Mouse (Mus musculus): ENCODE data around the gene Zfp677.
"Not testable (repeated sequence)": the region's sequence is repeated elsewhere in the genome, so short reads cannot be mapped to it uniquely, and the experiment has no call there.

Gene Zfp677

DNA sequence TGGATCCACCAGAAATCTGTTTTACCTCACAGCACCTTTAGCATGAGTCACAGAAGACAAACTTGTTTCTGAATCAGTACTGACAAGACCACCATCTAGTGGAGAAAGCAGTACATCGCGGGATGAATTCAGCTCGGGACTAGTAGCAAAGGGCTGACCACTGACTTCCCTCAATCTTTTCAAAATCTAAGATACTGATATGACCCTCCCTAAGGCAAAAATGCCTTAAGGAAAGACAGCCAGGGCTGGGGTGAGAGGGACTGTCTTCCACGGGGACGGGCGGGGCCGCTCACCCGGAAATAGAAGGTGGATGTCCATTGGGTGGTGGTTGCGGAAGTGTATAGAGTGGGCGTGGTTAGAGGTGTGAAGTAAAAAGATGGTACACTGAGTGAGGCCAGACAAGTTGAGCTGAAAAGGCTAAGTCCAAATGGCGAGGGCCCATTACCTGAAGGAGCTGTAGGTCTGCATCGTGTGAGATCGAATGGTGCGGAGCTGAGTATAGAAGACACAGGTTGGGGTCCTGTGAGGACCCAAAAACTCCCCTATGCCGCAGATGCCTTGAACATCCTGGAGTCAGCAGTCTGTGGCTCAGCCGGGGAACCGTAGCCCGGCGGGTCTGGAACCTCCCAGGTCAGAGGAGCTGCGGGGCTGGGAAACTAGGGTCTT, at the start of gene Zfp677:
Gene Zfp677 (plus strand): TSS at position 358 of the 666 bp plus-strand sequence.
- peak; percentile 70 for DNase-seq (ENCODE audit: low spot score)

DNA sequence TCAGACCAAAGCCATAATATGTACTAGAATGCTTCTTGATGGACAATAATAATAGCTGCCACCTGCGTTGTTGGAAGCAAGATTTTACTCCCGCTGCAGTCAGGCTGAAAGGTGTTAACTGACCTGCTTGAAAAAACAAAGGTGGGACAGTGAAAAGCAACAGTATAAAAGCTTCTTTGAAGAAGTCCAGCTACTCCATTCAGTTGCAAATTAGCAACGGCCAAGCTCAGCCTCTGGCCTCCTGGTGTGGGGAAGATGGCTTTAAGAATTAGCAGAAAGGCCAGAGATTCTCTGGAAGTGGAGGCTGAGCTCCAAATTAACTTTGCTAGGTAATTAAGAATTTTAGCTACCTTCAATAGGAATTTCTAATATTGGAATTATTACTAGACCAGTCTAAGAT, 15.5 kb upstream of the Zfp677 start:
- DNase-seq (ENCODE audit: low spot score): not testable (repeated sequence)

DNA sequence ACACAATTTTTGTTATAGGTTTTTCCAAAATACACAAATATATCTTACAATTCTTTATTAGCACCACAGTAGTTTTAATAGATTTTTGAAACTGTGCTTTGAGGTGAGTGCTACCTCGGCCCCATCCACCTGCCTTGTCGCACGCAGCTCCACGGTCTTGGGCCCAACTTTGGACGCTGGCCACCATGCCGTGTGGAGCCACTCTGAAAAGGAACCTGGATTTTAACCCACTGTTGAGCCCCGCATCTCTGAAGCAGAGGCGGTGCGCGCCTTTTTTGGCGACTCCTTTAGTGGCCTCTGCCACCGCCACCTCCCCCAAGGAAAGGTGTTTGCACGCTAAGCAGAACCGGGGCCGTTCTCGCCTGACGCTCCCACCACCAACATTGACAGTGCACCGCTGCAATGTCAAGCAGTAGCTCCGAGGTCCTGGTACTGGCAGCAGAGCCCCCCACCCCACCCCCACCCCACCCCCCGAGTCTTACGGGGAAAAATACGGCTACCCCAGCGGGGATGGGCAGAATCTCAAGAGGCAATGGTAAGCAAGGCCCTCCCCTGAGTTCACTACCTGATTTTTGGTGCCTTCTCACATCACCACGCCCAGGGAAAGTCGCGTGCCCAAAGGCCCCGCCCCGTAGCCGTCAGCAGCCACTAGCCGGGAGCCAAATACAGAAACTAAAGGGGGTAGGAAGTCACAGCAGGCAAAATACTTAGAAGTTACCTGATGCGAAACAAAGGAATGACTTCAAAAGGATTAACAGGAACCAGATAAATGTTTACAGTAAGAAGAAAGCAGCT, 13.4 kb upstream of the Zfp677 start:
- DNase-seq (ENCODE audit: low spot score): no peak

DNA sequence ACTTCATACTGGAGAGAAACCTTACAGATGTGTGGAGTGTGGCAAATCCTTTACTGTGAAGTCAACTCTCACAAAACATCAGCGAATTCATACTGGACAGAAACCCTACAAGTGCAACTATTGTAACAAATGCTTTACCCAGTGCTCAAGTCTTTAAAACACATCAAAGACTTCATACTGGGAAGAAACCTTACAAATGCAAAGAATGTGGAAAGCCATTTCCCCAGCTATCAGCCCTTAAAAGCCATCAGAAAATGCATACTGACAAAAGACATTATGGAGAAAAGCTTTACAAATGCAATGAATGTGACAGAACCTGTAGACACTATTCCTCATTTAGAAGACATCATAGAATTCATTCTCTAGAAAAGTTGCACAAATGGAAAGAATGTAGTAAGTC, 8.2 kb upstream of the Zfp677 start:
- no peak for DNase-seq (ENCODE audit: low spot score)

DNA sequence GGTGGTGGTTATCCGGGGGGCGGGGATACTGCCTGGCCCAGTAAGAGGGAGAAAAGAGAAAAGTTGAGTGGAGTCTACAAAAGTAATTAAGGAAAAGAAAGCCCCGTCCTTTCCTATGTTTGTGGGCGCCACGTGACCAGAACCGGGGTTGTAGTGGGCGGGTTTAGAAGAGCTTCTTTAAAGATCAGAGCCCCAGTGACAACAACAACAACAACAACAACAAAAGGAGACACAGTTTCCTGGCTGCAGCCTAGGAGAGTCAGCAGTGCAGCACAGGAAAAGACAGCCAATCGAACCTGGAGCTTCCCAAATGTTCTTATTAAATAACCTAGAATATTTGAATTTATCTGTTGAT, 486 bp downstream of the Zfp677 start:
- peak; percentile 14 for DNase-seq (ENCODE audit: low spot score)

DNA sequence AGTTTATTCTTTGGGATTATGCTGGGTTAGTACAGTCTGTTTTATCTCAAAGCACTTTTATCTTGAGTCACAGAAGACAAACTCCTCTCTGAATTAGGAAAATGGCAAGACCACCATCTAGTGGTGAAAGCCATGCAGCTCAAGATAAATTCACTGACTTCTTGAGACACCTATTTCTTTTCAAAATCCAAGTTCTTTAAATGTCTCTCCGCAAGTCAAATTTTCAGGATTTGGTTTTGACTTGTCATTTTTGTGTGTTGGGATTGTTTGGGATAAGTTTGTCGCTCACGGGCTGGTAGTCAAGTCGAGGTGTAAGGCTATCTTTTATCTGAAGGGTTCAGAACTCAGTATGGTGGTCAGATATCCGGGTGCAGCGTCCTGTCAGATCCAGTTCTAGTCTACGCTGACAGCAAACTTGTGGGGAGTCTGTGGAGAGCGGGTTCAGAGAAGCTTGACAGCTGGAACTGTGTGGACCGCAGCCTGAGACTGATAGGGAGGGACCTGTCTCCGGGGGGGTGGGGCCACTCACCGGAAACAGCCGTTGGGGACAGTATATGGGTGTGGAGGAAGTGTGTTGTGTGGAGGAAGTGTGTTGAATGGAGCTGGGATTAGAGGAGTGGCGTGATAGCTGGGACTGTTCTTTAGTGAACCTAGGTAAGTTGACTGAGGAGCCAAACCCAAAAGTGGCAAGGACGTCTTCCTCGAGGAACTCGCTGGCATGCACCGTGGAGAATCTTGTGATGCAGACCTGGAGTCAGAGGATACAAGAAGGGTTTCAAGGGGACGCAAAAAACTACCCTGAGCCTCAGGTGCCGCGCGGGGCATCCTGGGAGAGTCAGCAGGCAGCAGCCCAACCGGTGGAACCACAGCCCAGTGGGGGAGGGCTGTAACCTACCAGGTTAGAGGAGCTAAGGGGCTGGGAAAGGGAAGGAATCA, 39.4 kb downstream of the Zfp677 start, which contains the start of gene Zfp54:
Gene Zfp54 (plus strand): TSS at position 564 of the 936 bp plus-strand sequence.
- DNase-seq (ENCODE audit: low spot score): peak; percentile 80

DNA sequence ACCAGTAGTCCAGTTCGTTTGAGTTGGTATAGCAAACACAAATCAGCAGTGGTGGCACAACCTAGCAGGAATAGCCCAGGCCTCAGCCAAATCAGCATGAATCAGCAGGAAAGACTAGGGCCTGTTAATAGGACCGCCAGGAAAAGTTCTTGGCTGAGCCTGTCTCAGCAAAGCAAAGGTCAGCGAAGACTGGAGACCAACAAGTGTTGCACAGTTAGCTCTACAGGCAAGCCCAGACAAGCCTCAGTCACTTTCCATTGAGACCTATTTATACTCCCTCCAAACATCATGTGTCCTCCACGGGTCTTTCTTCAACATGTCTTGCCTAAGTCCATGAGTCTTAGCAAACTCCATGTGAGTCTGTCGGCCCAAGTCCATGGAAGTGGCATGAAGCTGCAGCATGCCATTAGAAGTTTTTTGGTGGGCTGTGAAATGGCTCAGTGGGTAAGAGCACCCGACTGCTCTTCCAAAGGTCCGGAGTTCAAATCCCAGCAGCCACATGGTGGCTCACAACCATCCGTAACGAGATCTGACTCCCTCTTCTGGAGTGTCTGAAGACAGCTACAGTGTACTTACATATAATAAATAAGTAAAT, 55.4 kb downstream of the Zfp677 start:
- DNase-seq (ENCODE audit: low spot score): not testable (repeated sequence)
